Mouse (Mus musculus) mesoderm, embryonic 11.5 days (tissue): Measurements from ENCODE around the gene Map3k7.

Source experiments
- DNase-seq: peaks from one replicate; pipeline ENCODE4 v3.0.0-alpha.2; 2012; ENCODE audit warnings: low read depth, low spot score

Gene Map3k7

DNA sequence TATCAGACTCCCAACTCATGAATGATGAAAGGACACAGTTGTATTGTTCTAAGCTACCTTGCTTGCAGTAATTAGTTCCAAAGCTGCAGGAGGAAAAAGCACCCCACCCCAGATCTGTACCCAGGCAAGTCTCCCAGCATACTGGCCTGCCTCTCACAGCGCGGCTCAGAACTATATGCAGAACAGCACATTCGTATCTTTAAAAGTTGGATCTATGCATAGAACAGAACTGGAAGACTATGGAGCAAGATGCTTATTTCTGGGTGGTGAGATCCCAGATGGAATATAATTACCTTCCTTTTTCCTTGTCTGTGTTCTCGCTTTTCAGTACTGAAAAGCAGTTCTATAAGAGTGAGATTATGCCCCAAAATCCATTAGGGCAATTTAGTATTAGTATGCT is 96.8 kb downstream of the Map3k7 start:
- no peak for DNase-seq

DNA sequence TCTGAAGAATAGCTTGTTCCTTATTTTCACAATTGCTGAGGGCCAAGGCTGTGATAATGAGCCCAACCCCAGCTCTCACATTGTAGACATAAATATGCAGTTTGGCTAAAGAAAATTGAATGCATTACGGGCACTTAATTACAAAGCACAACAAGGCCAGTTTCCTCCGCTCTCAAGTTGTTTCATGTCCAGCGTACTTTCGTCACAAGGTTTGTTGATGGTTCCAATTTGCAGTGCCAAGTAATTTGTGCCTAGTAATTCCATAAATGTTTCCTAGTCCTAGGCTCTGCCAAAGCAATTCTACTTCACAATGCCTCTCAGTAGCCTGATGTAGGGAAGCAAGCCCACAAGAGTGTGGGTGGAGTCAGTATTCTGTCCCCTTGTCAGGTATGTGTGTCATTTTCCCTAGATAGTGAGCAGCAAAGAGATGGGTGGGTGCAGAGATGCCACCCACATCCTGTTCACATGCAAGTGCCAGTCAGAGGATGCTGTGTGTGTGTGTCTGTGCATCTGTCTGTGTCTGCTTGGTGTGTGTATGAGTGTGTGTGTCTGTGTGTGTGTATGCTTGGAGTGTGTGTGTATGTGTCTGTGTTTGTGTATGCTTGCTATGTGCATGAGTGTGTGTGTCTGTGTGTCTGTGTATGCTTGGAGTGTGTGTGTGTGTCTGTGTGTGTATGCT is 98.6 kb downstream of the Map3k7 start:
- DNase-seq, result no peak

DNA sequence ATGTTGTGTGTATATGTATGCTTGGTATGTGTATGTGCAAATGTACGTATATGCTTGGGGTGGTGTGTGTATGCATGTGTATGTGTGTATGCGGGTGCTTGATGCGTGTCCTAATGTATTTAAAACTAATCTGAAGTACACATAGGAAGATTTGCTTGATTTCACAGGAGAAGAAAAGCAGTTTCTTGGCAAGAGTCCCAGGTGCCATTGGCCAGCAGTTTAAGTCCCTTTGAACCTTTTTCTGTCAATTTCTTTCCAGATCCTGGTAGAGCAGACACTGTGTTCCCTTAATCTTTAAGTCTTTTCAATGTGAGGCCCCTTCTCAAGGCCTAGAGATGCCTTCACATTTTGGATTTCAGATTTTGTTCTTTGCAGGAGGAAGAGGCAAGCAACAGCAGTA is 99.4 kb downstream of the Map3k7 start:
- DNase-seq, result no peak
